Mouse (Mus musculus): ENCODE measurements around the gene Hspd1.
"Not testable (repeated sequence)": the region's sequence is repeated elsewhere in the genome, so short reads cannot be mapped to it uniquely, and the experiment has no call there.

GRCm38 (mm10) chr1:55072328-55072727 lies 15.7 kb downstream of the Hspd1 start:
- not testable (repeated sequence) for TF ChIP-seq POLR2A (IDR thresholded peaks at IDR 0.05; ENCODE audit: control insufficient read depth, extremely low read depth, insufficient read depth, low read length, poor library complexity); CTCF (IDR thresholded peaks at IDR 0.05; ENCODE audit: borderline replicate concordance, control insufficient read depth, extremely low read depth, insufficient read depth, low read length, poor library complexity)
